Mouse (Mus musculus): ENCODE results near the gene Spaca5.

Spaca5 gene

DNA sequence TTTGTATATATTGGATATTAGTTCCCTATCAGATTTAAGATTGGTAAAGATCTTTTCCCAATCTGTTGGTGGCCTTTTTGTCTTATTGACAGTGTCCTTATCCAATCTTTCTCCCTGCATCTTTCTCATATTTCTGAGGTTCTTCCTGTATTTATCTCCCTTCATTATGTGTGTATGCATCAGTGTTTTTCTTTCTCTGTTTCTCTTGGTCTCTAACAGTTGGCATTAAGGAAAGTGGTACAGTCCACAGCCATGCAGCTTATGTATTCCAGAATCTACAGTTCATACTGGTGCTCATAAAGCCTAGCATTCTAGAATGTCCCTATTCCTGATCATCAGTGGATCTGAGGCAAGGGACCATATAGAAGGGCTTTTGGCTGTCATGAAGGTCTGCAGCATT is at the start of gene Spaca5:
Gene Spaca5 (plus strand): TSS at position 301 of the 400 bp plus-strand sequence.
- no peak for DNase-seq (ENCODE audit: low spot score in 2 of 2)

DNA sequence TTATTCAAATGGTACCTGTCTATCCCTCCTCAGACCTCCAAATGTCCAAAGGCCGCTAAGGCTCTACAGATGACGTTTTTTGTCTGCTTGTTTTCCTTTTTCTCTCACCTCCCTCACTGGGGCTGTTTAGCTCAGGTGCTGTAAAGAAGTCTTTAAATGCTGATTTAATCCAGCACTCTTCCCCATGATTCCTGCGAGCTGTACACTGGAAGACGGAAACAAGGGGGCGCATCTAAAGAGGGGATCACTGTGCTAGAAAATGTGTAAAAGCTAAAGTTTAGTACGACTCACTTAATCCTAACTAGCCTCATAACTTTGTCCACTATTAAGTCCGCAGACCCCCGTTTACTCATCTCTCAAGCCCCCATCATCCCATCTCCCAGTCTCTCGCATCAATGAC is 6.7 kb upstream of the Spaca5 start:
- no peak for DNase-seq (ENCODE audit: low spot score in 2 of 2)

DNA sequence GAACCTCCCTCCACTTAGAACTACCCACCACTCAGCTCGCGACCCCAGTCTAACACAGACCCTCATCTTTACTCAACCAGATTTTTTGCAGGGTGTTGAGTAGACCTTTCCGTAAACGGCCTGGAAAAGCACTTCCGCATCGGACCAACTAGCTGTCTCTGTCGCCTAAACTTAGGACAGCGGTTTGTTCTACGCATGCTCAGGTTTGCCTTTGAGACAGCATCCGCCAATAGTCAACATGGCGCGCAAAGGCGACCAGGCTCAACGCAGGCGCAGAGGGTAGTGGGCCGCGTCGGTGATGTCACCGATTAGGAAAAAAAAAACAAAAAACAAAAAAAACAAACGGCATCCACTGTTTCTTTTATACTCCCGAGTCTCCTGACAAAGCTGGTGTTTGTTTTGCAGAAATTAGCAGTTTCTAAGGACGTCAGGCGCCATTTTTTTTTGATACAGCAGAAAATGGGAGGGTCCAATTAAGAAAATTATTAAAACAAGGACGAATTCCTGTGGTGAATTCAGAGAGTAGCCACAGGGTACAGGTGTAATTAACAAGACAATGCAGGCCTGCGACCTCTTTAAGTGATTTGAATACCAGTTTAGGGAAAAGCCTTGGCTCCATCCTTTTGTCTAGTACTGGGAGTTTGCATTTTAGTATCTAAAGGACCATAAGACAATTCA is 6.2 kb upstream of the Spaca5 start, which contains the start of gene Zfp182:
Gene Zfp182 (minus strand): TSS at position 451 of the 678 bp plus-strand sequence.
- peak; percentile 57 to 72 for DNase-seq (ENCODE audit: low spot score in 2 of 2)

DNA sequence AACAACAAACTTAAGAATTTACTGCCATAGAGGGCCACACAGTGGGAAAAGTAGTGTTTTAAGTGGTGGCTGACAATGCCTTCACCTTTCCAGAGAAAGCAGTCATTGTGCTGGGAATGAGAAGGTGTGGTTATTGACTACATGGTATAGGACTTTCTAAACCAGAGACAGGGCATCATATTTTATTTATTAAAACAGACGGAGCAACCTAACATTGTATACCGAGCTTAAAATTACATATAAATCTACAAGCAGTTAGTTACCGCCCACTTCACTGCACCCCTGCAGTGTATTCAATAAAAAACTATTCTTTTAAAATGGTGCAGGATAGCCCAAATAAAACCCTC is 5.7 kb upstream of the Spaca5 start:
- DNase-seq (ENCODE audit: low spot score in 2 of 2) = no peak

DNA sequence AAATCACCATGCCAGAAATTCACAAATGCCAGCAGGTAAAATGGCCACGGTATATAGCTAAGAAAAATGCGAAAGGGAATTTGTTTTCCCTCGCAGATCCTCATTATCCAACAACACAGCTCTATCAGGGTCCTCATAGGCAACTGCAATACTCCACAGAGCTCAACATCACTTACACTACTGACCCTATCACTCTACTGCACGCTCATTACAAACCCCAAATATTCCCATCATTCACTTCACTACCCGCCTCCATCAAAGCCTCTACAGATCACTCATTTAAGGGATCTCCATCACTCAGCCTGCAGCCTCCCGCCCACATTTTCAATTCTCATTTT is 20.4 kb downstream of the Spaca5 start:
- DNase-seq (ENCODE audit: low spot score in 2 of 2) = no peak

DNA sequence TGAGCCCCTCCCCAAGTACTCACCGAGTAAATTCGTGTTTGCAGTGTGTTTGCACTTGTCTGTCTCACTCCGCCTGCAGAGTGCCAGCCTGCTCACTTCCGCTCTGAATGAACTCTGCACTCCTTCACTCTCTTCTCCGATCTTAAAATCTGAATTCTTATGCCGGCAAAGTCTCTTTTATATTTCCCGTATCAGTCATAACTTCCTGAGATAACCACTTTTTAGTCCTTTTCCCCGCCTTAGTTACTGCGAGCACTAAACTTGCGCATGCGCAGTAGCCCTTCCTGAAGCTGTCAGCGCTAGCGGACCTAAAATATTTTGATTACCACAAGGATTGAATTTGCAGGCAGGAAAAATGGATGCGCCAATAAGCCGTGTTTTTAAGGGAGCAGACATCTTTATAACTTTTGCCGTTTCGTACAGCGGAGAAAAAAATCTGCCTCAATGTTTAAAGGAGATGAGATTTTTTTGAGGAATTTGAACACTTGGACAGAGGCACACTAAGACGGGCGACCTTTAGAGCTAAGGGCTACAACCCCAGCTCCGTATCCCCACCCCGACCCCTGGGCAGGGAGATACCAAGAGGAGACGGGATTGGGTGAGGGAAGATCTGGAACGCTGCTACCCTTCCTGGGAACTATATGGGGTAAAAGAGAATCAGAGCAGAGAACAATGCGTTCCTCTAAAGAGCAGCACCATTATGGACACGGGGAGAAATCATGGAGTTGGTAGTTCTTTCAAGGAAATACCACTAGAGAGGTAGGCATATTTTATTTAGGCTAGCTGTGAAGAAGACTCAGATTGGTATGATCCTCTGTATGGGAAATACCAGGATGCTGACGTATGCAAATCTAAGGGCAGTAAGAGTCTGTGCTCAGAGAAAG is 21.0 kb downstream of the Spaca5 start, which contains the start of gene Zfp300:
Gene Zfp300 (minus strand): TSS at position 545 of the 884 bp plus-strand sequence.
- peak; percentile 47 to 57 for DNase-seq (ENCODE audit: low spot score in 2 of 2)

DNA sequence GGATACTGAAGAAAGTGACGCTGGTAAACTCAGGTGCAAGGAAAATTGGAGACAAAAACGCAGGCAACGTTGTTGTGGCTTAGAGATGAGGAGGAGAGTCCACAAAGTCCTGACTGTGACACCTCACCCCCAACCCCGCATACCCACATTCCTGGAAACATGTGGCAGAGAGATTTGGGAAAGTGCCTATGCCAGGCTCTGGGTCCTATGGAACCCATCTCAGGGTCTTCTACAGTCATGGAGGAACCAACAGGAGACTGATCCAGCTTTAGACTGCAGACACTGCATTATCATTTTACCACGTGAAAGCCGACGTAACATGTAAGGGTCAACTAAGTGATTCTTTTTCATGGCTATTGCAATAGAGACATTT is 21.6 kb downstream of the Spaca5 start:
- DNase-seq (ENCODE audit: low spot score in 2 of 2) = no peak

DNA sequence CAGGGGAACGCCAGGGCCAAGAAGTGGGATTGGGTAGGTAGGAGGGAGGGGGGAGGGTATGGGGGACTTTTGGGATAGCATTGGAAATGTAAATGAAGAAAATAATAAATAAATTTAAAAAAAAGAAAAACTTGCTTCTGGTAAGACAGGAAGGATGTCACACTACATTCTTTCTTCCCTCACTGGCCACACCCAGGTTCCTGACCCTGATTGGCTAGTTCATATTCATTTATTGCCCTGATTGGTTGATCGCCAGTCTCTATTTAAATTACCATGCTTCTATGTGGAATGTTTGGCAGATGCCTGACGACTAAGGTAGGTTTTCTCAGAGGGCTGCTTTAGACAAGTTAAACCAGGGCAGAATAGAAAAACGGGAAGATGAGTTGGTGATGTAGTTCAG is 47.3 kb downstream of the Spaca5 start, which contains the start of gene Ssxa1:
Gene Ssxa1 (plus strand): TSS at position 301 of the 400 bp plus-strand sequence.
- no peak for DNase-seq (ENCODE audit: low spot score in 2 of 2)
